Mouse (Mus musculus) right cerebral cortex, postnatal 4 days (tissue): ENCODE data around the gene Zdhhc21.

Experiments
- DNase-seq: peaks from one replicate; pipeline ENCODE4 v3.0.0-alpha.2; 2022

Gene Zdhhc21

DNA sequence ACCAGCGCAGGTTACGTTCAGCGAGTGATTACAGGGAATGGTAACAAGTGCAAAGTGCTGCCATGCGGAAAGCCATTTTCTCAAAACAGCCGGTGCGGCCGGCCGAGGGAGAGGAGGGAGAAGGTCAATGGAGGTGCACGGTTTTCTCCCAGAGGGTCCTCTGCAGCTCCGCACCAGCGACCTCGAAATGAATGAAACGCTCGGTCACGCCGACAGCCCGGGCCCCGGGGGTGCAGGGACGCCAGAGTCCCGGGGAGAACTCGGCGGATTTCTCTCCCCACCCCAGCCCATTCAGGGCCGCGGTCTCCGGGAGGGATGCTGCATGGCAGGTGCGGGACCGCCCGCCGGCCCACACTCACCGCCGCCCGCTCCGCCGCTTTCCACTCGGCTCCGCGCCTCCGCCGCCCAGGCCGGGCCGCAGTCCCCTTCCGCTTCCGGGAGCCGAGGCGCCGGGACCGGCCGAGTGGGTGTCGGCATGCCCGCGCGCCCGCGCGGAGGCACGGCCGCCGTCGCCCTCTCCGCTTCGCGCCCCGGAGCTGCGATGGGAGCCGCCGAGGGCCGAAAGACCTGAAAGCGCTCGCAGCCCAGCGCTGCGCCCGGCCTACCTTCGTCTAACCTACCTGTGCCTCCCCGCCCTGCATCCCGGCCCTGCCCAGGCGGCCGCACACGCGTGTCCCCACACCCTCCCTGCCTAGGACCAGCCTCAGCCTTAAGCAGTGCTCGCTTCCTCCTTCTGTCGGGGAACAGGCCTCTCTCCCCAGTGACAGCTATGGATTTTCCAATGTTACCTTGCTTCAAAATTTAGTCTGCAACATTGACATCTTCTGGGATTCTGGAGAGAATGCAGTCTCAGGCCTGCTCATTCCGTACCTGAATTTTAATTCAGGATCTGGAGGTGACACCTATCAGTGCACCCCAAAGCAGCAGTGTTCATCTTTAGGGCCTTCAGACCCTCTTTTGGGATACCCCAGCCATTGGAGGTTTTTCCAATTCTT is at the start of gene Zdhhc21:
Gene Zdhhc21 (minus strand): TSS at position 828 of the 995 bp plus-strand sequence.
- DNase-seq: peak; percentile 74

DNA sequence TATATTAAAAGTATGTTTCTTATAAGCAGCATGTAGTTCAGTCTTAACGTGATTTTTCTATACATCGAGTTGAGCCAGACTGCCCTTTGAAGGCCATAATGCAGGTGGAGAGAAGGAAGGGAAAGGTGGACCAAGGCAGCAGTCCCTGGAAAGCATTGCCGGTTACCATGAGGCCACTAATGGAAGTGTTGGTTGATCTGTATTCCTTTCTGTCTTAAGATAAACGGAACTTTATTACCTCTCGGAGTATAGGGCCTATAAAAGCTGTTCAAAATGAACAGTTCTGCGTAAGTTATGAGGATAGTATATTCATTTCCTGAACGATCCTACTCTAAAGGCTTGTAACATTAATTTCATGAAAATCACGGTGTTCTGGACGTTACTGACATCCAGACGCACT is 35.5 kb upstream of the Zdhhc21 start:
- DNase-seq: no peak

GRCm38 (mm10) chr4:82892247-82892646 is 32.5 kb upstream of the Zdhhc21 start:
- no peak for DNase-seq

GRCm38 (mm10) chr4:82891566-82891965 is 31.8 kb upstream of the Zdhhc21 start:
- no peak for DNase-seq

DNA sequence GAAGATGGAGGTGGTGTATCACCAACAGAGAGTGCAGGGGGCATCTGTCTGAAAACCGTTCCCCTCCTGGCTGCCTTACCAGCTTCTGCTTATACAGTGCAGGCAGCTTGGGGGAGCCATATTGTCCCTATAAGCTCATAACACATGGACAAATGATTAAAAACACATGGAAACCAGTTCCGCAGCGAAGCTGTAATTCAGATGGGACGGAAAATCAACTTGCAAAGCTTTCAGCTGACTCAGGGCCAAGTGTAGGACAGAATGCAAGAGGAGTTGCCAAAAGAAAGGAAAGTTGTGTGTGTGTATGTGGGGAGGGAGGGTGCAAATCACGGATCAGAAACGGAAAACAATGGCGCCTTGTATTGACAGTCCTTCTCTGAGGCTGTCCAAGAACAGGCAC is 31.3 kb upstream of the Zdhhc21 start:
- DNase-seq: peak; percentile 10

GRCm38 (mm10) chr4:82890585-82890984 is 30.8 kb upstream of the Zdhhc21 start:
- DNase-seq: no peak

DNA sequence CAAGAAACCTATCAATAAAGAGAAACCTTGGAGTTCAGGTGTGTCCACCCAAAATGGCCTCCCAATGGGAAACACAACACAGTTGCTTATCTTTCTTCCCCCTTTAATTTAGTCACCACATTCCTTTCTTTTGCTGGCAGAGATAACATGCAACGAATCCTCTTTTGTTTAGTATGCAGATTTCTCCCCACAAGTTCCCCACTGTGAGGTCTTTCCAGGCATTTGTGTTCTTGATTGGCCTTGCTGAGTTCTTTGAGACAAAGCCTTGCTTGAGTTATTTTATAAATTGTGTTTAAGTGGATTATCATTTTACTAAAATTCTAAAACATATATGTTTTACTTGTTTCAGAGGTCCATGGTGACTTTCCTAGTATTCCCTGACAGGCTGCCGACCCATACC is 26.4 kb upstream of the Zdhhc21 start:
- DNase-seq: no peak

- no peak for DNase-seq
These were observed 25.8 kb upstream of the Zdhhc21 start for GRCm38 (mm10) chr4:82885535-82885913.

DNA sequence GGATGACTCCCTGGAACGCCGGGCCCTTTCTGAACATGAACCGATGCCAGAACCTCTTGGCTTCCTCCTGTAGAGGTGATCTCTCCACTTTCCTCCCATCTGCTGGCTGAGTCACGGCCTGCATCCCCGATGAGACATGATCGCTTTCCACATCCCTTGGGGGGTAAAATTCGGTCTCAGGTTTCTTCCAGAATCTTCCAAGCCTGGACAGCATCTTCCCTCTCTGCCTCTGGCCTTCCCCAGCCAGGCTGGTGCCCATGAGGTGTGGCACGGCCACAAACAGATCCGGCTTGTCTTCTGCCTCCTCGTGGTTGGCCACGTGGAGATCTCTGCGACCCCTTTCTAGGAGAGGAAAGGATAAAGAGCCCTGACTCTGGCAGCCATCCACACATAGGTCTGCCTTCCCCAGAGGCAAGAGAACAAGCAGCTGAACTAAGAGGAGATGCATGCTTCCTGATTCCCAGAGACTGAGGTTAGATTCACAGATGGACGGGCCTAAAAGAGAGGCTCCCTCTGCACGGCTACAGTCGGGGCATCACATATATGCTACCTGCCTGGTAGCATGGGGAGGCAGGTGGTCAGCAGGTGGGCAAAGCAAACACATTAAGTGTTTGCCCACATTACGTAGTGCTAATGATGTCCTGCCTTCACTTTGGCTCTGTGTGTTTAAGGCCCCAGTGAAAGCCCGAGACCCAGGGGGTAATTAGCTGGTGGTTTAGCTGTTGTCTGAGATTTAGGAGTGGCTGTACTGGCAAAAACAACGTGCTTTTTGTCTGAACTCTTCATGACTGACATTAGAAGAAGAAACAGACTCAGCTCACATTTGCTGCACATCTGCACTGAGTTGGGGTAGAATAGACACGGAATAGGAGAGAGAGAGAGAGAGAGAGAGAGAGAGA is 25.1 kb upstream of the Zdhhc21 start, which contains the start of gene Cer1:
Gene Cer1 (minus strand): TSS at position 513 of the 899 bp plus-strand sequence.
- DNase-seq: no peak

GRCm38 (mm10) chr4:82882500-82882899 is 22.7 kb upstream of the Zdhhc21 start:
- no peak for DNase-seq

- DNase-seq: no peak
These were observed 21.6 kb upstream of the Zdhhc21 start for GRCm38 (mm10) chr4:82881366-82881765.

DNA sequence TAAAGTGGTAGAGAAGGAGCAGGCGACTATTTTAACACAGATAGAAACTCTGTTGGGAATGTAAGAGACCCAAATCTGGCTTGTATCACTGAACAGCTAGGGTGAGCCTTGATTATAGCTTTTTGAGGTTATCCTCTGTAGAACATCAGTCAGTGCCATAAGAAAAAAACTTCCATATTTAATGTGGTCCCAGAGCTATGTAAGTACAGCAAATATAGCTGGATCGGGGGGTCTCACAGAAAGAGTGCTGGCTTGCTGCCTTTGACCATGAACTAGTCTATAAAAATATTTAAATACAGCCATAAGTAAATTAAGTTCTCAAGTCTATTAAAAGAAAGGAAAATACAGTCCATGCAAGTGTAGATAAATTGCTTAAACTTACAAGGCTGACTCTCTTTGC is 20.5 kb upstream of the Zdhhc21 start:
- DNase-seq: no peak

- no peak for DNase-seq
These were observed 19.4 kb upstream of the Zdhhc21 start for GRCm38 (mm10) chr4:82879152-82879551.

DNA sequence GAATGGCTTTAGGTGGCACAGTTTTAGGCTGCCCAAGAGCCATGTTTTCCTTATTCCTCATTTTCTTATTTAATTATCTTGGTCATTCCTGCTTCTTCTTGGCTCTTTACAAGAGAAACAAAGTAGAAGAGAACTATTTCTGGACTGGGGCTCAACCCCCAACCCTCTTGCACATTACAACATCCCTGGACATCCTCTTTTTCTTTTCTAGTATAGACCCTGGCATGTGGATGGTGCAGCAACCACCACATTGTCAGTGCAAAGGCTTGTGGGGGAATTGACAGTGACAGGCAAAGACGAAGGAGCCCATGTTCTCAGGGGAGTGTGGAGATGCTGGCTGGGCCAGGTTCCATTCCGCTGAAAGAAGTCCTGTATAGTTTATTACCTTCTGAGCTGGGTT is 16.9 kb upstream of the Zdhhc21 start:
- no peak for DNase-seq

DNA sequence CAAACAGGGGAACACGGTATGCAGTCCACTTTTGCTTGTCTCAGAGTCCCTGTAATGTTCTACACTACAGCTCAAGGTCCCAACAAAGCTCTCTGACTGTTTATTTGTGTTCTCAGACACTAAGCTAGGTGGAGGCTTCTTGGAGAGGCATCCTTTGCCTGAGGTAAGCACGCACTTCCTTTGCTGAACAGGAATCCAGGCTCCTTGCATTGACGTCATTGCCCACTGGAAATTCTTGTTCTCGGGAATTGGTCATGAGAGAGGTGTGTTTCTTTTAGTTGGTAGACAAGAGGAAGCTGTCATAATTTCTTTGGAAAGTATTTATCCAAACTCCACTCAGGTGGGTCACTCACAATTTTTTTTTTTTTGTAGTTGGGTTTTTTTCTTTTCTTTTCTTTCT is 15.8 kb upstream of the Zdhhc21 start:
- DNase-seq: no peak

GRCm38 (mm10) chr4:82874791-82875190 is 15.0 kb upstream of the Zdhhc21 start:
- no peak for DNase-seq

DNA sequence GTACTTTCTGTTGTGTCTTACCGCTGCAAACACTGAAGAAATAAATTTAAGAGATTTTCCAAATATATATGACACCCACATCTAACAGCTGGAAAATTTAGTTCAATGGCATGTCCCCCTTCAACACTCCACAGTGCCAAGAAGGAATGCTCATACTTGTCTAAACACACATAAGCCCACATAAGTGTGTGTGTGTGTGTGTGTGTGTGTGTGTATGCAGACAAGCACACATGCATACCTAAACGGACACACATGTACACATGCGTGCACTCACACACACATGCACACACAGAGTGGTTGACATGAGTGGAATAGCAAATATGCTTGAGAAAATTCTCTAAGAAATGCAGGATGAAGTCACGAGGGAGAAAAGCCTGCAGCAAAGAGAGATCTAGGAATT is 12.8 kb upstream of the Zdhhc21 start:
- DNase-seq: no peak

GRCm38 (mm10) chr4:82872121-82872520 is 12.4 kb upstream of the Zdhhc21 start:
- no peak for DNase-seq

DNA sequence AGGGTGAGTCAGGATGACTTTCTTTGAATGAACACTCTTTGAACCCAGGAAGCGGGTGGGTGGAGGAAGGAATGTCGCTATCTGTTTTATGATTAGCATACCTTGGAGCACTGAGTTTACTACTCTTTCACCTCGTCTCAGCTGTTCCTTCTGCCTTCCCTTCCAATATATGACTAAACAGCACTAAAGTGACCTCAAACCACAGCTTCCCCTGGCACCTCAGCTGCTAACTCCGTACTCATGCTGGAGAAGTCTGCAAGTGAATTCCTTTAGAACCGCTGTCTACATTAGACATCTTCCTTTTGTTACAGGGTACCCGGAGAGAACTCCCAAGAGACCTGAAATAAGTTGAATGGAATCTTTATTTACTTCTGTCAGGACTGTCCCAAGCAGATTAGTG is 11.2 kb upstream of the Zdhhc21 start:
- DNase-seq: no peak

DNA sequence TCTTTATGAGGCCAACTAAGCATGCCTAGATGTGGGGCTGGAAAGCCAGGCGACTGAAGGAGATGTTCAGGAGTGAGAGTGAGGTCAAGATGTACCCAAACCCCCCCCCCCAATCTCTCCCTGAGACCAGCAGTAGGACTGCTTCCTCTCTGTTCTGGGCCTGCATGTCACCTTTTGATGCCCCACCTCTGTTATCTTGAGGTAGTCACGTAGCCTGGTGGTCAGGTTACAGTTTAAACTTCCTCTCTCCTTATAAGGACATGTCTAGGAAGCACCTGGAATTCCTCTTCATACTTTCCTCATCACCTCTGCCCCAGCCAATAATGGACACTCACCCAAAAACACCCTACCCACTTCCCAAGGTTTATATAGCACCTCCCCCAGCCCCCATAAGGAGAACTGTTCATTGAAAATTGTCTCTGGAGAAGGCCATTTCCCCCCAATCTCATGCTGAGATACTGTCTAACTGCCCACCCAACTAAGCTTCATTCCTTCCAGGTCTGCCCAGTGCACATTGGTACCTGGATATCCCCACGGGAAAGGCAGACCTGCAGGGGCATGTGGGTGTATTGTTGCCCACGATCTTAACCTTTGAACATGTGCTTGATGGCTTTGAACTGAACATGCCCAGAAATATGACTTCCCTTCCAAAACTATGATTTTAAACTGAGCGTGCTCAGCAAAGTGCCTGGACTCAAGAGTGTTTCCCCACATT is 8.1 kb upstream of the Zdhhc21 start:
- DNase-seq: no peak

GRCm38 (mm10) chr4:82867111-82867510 is 7.4 kb upstream of the Zdhhc21 start:
- no peak for DNase-seq

DNA sequence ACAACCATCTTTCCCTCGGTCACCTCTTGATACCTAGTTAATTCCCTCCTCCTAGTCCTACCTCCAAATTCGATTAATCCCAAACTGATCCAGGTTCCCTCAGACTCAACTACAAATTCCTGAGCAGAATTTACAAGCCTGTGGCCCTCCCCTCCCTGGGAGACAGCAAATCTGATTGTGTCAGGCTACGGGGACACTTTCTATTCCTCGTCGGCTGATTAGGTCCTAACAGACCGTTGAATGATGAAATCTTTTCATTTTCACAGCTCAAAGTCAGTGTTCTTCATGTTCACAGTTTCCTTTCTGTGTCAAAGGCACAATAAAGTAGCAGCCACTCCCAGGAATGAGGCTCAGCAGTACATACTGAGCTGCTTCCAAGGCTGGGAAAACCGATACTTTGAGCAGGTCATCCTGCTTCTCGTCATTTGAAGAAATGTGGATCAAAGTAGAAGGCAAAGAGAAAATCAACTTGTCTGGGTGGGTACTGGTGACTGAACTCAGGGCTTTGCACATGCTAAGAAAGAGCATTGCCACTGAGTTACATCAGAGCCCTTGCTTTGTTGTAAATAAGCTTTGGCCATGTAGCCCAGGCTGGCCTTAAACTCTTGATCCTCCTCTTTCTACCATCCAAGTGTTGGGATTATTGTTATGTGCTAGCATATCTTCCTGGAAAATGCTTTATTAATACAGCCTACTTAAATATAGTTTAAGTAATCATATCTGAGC is 5.4 kb upstream of the Zdhhc21 start:
- no peak for DNase-seq
